Mouse (Mus musculus) heart, adult 2 months (tissue): ENCODE measurements around the gene Polk.

ENCODE experiments used
- CTCF ChIP-seq: fragments of 200-600 bp; IDR thresholded peaks from 2 replicates; pipeline ENCODE4 v1.8.1; 2022; ENCODE audit warnings: antibody characterized with exemption, mild to moderate bottlenecking, moderate library complexity
- EP300 ChIP-seq: fragments of 200-500 bp; IDR thresholded peaks from 2 replicates; pipeline ENCODE4 v1.6.1; 2011; ENCODE audit warnings: low read depth, low read length, control low read depth; ENCODE audit not compliant: insufficient read depth

DNA sequence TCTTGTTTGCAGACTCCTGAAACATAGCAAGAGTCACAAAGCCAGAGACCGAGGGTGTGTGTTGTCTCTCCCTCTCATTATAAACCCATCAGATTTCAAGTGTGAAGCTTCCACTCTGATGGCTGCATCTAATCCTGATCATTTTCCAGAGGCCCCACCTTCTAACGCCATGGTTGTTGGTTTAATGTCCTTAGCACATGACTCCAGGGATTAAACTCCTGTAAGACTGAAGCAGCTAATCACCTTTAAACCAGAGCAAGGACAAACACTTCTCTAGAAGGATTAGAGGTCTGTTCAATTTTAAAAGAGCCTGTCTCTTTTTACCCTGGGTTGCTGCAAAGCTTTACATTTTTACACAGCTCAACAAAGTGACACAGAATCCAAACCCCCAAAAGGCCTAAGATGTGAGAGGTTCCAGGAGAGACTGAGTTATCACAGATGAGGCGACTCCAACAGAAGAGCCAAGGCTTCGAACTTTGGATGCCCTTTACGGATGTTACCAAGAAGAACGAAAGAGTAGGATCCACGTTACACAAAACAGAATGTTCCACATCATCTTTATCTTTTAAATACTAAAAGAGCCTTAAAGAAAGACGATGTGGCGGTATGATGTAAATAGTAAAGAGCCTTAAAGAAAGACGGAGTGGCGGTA, 92.0 kb downstream of the Polk start:
- TF ChIP-seq EP300 (no peak), CTCF (no peak)
